Mouse (Mus musculus): Measurements from ENCODE around the gene AA986860.
A peak's percentile ranks its signal among the peaks of the same experiment; 100 is the strongest.

Gene AA986860

DNA sequence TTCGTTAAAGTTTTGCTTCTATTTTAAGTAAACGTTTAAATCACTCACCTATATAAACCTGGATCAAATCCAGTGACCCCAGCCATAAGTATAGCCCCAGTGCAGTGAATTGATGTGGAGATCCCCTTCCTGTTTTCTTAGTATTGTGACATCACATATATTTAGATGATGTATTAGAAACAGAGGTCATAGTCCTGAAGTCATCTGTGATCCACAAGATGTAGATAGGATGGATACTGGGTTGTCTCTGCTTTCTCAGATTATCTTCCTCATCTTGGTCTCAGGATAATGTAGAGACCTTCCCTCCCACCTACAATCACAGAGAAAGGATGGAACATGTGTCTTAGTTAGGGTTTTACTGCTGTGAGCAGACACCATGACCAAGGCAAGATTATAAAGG lies 2.6 kb upstream of the AA986860 start, which contains the start of gene Pfkfb2:
TSS of gene Pfkfb2 (minus strand) at position 101 of the 400 bp plus-strand sequence.
- H3K9me3 ChIP-seq (ENCODE audit: low read length) = no peaks in the 10 kb centered on the region
- H3K36me3 ChIP-seq (ENCODE audit: insufficient read depth, low read length) = no peaks in the 10 kb centered on the region
- H3K4me1 ChIP-seq (replicated peaks; ENCODE audit: low read depth, low read length) = peaks cover 19% of the 10 kb centered on the region
- H3K4me3 ChIP-seq (replicated peaks; ENCODE audit: low read length) = no peak within 1 kb of the TSS
- TF ChIP-seq CTCF (conservative IDR thresholded peaks at IDR 0.05; ENCODE audit: low read length) (no peak), POU5F1 (IDR thresholded peaks at IDR 0.05; ENCODE audit: borderline replicate concordance, low read length) (no peak), NANOG (IDR thresholded peaks at IDR 0.05; ENCODE audit: borderline replicate concordance, low read length) (no peak)
- no peaks in the 10 kb centered on the region for H3K27me3 ChIP-seq (ENCODE audit: insufficient read depth, low read length)

DNA sequence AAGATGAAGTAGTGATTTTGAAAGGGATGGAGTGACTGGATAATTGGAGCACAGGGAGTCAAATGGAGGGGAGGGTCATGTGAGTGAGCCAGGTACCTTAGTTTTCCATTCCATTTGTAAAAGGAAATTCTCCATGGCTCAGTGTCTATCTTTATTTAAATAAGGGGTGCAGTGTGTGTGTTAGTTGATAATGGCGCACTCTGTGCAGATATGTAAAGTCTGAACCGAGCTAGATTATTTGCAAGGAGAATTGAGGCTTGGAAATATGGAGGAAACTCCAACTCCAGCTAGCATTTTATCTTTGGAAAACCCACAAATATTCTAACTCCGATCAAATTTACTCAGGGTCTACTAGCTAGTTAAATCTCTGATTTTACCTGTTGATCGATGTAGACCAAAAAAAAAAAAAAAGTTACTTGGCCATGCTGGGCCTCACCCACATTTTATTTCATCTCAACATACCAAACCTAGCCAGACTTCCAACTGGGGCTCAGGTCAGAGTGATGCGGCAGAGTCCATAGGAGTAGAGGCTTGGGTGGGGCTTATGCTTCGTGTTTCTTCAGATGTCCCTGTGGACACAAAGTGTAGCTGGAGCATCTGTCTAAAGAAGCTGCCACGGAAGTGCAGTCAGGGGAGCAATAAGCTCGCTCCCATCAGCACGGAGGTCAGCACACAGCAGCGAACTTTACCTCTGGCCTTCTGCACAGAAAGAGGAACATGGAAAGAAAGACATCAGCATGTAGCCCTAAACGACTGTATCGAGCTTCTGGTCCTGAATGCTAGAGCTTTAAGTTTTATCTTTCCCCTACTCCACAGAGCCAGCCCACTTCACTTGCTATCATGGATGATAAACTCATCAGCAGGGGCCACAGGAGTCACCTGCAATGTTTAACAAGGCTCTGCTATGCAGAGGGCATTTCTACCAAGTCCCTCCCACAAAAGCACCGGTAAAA lies 1.2 kb downstream of the AA986860 start:
- Histone ChIP-seq H3K27me3 (ENCODE audit: insufficient read depth, low read length) (peaks cover 6% of the 10 kb centered on the region), H3K36me3 (ENCODE audit: insufficient read depth, low read length) (no peaks in the 10 kb centered on the region), H3K4me1 (replicated peaks; ENCODE audit: low read depth, low read length) (peaks cover 28% of the 10 kb centered on the region), H3K4me3 (replicated peaks; ENCODE audit: low read length) (no peak overlapping the region), H3K9me3 (ENCODE audit: low read length) (no peaks in the 10 kb centered on the region)
- TF ChIP-seq NANOG (IDR thresholded peaks at IDR 0.05; ENCODE audit: borderline replicate concordance, low read length) (no peak), CTCF (conservative IDR thresholded peaks at IDR 0.05; ENCODE audit: low read length) (no peak), POU5F1 (IDR thresholded peaks at IDR 0.05; ENCODE audit: borderline replicate concordance, low read length) (no peak)

DNA sequence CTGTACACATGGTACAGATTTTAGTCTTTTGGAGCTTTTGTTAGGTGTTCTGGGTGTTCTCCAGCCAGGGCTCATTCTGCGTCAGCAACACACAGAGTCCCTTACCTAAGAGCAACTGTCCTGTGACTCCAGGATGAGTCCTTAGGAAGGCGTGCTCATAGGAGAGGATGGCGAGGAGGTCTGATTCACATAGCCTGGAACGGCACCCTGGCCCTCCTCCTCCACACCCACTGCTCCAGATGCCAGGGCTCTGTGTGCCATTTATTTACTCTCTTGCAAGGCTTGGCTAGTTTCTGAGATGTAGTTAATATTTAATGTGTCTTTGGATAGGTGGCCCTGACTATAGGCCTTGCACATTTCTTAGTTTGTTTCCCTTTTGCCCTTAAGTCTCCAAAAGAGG lies 1.9 kb downstream of the AA986860 start:
- Histone ChIP-seq H3K4me1 (replicated peaks; ENCODE audit: low read depth, low read length) (peaks cover 33% of the 10 kb centered on the region), H3K27me3 (ENCODE audit: insufficient read depth, low read length) (peaks cover 13% of the 10 kb centered on the region), H3K9me3 (ENCODE audit: low read length) (no peaks in the 10 kb centered on the region), H3K36me3 (ENCODE audit: insufficient read depth, low read length) (no peaks in the 10 kb centered on the region), H3K4me3 (replicated peaks; ENCODE audit: low read length) (no peak overlapping the region)
- no peak for TF ChIP-seq POU5F1 (IDR thresholded peaks at IDR 0.05; ENCODE audit: borderline replicate concordance, low read length)
- no peak for TF ChIP-seq NANOG (IDR thresholded peaks at IDR 0.05; ENCODE audit: borderline replicate concordance, low read length)
- TF ChIP-seq CTCF (conservative IDR thresholded peaks at IDR 0.05; ENCODE audit: low read length) = no peak

DNA sequence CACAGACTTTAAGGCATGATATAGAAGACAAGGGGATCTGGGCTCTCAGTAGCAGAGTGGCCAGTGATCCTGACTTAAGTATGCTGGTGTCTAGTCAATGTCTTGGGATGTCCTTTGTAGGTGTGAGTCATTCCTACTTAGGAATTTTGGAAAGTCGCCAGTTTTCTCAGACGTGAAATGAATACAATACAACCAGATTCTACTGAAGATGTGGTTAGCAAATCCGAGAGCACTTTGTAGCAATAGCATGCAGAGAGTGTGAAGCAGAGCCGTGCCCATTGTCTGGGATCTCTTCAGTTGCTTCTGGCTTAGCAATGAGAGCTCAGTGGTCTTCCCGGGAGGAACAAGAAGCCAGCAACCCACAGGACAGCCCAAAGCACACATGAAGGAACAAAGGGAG lies 2.7 kb downstream of the AA986860 start:
- TF ChIP-seq CTCF (conservative IDR thresholded peaks at IDR 0.05; ENCODE audit: low read length) = no peak
- no peak for TF ChIP-seq NANOG (IDR thresholded peaks at IDR 0.05; ENCODE audit: borderline replicate concordance, low read length)
- TF ChIP-seq POU5F1 (IDR thresholded peaks at IDR 0.05; ENCODE audit: borderline replicate concordance, low read length) = no peak
- Histone ChIP-seq H3K27me3 (ENCODE audit: insufficient read depth, low read length) (peaks cover 15% of the 10 kb centered on the region), H3K4me3 (replicated peaks; ENCODE audit: low read length) (no peak overlapping the region), H3K4me1 (replicated peaks; ENCODE audit: low read depth, low read length) (peaks cover 33% of the 10 kb centered on the region), H3K36me3 (ENCODE audit: insufficient read depth, low read length) (no peaks in the 10 kb centered on the region), H3K9me3 (ENCODE audit: low read length) (no peaks in the 10 kb centered on the region)

DNA sequence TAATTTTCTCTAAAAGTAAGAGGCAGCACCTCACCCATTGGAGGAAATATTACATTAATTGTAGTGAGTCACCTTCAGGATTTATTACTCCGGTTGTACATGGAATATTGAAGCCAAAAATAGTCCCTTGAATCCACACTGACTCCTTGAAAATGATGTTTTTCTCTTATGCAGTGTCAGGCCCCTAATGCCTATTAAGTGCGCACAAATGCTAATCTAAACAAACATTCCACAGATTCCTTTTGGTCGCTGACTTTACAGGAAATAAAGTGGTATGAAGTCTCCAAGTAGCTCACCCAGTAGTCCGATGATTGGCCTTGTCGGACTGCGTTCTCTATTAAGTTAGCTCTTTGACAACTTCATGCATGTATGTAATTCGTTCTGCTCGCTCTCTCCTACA lies 3.1 kb downstream of the AA986860 start:
- no peaks in the 10 kb centered on the region for H3K36me3 ChIP-seq (ENCODE audit: insufficient read depth, low read length)
- H3K4me3 ChIP-seq (replicated peaks; ENCODE audit: low read length) = no peak overlapping the region
- no peaks in the 10 kb centered on the region for H3K9me3 ChIP-seq (ENCODE audit: low read length)
- TF ChIP-seq CTCF (conservative IDR thresholded peaks at IDR 0.05; ENCODE audit: low read length) (no peak), POU5F1 (IDR thresholded peaks at IDR 0.05; ENCODE audit: borderline replicate concordance, low read length) (no peak), NANOG (IDR thresholded peaks at IDR 0.05; ENCODE audit: borderline replicate concordance, low read length) (no peak)
- peaks cover 33% of the 10 kb centered on the region for H3K4me1 ChIP-seq (replicated peaks; ENCODE audit: low read depth, low read length)
- peaks cover 15% of the 10 kb centered on the region for H3K27me3 ChIP-seq (ENCODE audit: insufficient read depth, low read length)

DNA sequence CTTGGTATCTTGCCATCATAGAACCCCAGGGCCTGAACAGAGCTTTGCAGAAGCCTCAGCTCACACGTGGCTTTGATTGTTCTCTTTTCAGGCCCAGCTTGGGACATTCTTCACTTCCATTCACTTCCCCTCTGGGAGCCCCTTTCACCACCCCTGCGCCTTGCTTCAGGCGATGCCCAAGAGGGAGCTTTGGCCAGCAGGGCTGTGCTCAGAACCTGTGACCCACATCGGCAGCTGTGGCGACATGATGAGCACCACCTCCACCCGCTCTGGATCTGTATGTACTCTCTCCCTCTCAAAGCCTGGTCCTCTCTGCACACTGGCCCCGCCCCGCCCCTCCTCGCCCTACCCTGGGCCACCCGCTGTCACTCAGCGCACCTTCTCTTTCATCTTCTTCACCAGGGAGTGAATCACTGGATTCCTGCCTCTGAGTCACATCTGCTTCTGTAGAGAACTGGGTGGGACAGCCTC lies 5.7 kb downstream of the AA986860 start:
- Histone ChIP-seq H3K27me3 (ENCODE audit: insufficient read depth, low read length) (peaks cover 27% of the 10 kb centered on the region), H3K36me3 (ENCODE audit: insufficient read depth, low read length) (no peaks in the 10 kb centered on the region), H3K9me3 (ENCODE audit: low read length) (no peaks in the 10 kb centered on the region), H3K4me3 (replicated peaks; ENCODE audit: low read length) (peak overlapping the region; percentile 51; the same call in 1 of the 2 replicates), H3K4me1 (replicated peaks; ENCODE audit: low read depth, low read length) (peaks cover 33% of the 10 kb centered on the region)
- TF ChIP-seq POU5F1 (IDR thresholded peaks at IDR 0.05; ENCODE audit: borderline replicate concordance, low read length) = no peak
- TF ChIP-seq NANOG (IDR thresholded peaks at IDR 0.05; ENCODE audit: borderline replicate concordance, low read length) = no peak
- TF ChIP-seq CTCF (conservative IDR thresholded peaks at IDR 0.05; ENCODE audit: low read length) = no peak

DNA sequence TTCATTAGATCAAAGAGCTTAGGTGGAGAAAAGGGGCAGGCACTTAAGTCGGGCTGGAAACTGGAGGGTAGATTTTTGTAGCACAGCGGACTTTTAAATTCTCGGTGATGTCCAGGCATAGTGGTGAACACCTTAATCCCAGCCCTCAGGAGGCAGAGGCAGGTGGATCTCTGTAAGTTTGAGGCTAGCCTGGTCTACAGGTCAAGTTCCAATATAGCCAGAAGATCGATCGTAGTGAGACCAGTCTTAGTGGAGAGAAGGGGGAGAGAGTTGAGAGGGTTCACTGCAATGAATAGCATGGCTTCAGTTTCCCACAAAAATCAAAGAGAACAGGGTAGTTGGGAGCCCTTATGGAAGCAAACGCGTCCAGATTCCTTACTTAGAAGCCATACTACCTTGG lies 6.1 kb downstream of the AA986860 start:
- Histone ChIP-seq H3K4me3 (replicated peaks; ENCODE audit: low read length) (peak overlapping the region; percentile 51; the same call in 1 of the 2 replicates), H3K27me3 (ENCODE audit: insufficient read depth, low read length) (peaks cover 31% of the 10 kb centered on the region), H3K4me1 (replicated peaks; ENCODE audit: low read depth, low read length) (peaks cover 33% of the 10 kb centered on the region), H3K9me3 (ENCODE audit: low read length) (no peaks in the 10 kb centered on the region), H3K36me3 (ENCODE audit: insufficient read depth, low read length) (no peaks in the 10 kb centered on the region)
- no peak for TF ChIP-seq POU5F1 (IDR thresholded peaks at IDR 0.05; ENCODE audit: borderline replicate concordance, low read length)
- TF ChIP-seq NANOG (IDR thresholded peaks at IDR 0.05; ENCODE audit: borderline replicate concordance, low read length) = no peak
- TF ChIP-seq CTCF (conservative IDR thresholded peaks at IDR 0.05; ENCODE audit: low read length) = no peak

DNA sequence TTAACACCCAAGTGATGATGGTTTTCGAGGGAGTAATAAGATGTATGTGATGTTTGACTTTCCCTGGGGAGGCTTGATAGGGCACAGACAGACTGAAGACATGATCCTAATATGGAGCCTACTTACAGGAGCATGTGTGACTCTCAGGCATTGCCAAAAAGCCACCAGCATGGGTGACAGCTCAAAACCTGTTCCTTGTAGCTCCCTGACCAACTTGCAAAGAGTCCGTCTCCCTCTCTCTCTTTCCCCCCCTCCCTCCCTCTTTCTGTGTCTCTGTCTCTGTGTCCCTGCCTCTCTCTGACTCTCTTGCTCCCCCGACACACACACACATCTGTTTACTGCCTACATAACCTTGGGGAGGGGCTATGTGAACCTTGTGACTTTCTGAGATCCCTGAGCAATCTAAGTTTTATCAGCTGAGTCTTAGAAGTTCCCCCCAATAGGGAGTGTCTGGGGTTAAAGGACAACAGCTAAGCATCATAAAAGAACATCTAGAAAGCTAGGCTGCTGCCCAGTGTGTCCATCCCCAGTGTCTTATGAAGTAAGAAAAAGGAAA lies 6.9 kb downstream of the AA986860 start:
- TF ChIP-seq CTCF (conservative IDR thresholded peaks at IDR 0.05; ENCODE audit: low read length) (no peak), NANOG (IDR thresholded peaks at IDR 0.05; ENCODE audit: borderline replicate concordance, low read length) (no peak), POU5F1 (IDR thresholded peaks at IDR 0.05; ENCODE audit: borderline replicate concordance, low read length) (no peak)
- no peaks in the 10 kb centered on the region for H3K36me3 ChIP-seq (ENCODE audit: insufficient read depth, low read length)
- H3K9me3 ChIP-seq (ENCODE audit: low read length) = no peaks in the 10 kb centered on the region

More for the DNA sequence above, 6.9 kb downstream of the AA986860 start:
- no peak overlapping the region for H3K4me3 ChIP-seq (replicated peaks; ENCODE audit: low read length)
- H3K4me1 ChIP-seq (replicated peaks; ENCODE audit: low read depth, low read length) = peaks cover 33% of the 10 kb centered on the region
- peaks cover 39% of the 10 kb centered on the region for H3K27me3 ChIP-seq (ENCODE audit: insufficient read depth, low read length)

All from E14TG2a.4 (cell line).